Mouse (Mus musculus): Measurements from ENCODE around the gene Nsa2.

Gene Nsa2

GRCm38 (mm10) chr13:97087421-97087820 is 50.3 kb downstream of the Nsa2 start:
- no peak for DNase-seq (ENCODE audit: low read depth, low spot score)

DNA sequence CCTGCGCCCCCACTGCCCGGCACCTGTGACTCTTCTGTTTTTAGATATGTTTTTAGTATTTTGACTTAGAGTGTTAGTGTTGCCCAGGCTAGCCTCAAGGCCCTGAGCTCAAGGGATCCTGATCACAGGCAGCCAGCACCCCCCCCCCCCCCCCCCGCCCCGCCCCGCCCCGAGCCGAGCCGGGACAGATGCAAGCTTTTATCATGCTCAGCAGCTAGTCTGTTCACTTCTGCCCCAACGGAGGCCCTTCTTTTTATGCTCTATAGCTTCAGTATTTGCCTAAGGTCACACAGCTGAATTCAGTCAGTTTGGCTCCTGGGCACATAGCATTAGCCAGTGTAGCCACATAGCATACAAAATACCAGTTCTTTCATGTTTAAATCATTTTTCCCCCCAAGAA is 51.4 kb downstream of the Nsa2 start:
- no peak for DNase-seq (ENCODE audit: low read depth, low spot score)

- DNase-seq (ENCODE audit: low read depth, low spot score): no peak
Observed at GRCm38 (mm10) chr13:97082432-97082831, 55.3 kb downstream of the Nsa2 start.

DNA sequence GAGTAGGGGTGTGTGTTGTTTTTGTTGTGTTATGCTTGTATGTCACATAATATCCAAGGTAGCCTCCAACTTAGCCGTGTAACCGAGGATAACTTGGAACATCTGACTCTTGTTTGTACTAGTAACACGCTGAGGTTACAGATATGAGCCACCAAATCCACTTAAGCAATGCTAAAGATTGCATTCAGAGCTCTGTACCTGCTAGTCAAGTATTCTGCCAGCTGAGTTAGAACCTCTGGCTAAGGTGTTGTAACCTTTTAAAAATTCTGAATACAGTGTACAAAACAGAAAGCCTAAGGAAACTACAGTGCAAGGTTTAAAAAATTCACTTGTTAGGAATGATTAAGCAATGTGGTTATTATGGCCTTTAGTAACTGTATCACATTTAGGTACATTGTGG is 57.1 kb downstream of the Nsa2 start:
- no peak for DNase-seq (ENCODE audit: low read depth, low spot score)

DNA sequence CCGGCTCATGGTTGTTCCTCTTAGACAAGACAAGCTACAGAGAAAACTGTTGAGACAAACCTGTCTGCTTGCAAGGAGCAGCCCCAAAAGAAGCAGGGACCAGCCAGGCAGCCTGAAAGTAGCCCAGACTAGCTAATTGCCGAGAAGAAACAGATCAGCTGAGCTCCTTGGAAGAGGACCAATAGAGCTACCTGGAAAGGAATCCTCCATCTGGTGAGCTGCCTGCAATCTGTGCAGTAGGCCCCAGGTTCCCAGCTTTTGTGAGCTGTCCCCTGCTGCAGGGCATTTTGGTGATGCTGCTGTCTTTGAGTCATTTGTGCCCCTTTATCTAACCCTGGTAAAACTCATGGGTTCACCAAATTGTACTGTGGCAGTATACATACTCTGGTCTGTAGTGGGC is 57.5 kb downstream of the Nsa2 start:
- DNase-seq (ENCODE audit: low read depth, low spot score): no peak

Data from mesoderm, embryonic 11.5 days (tissue).